Mouse (Mus musculus): ENCODE results near the gene Upf1. TPM values are rescaled to one million over a fixed set of nuclear protein-coding genes. Genes with fewer than 3 reads are reported as not detected.
A peak's percentile ranks its signal among the peaks of the same experiment; 100 is the strongest.

Upf1 gene
- total and polyA plus RNA-seq, 3 experiments = 23.4 to 43.9 (median 42.6) TPM

- Histone ChIP-seq H3K4me1 (ENCODE audit: control insufficient read depth, insufficient read depth, low read length) (no peaks in the 10 kb centered on the region), H3K27ac (no peak overlapping the region), H3K36me3 (ENCODE audit: control insufficient read depth, insufficient read depth, low read length) (no peaks in the 10 kb centered on the region), H3K79me2 (replicated peaks; ENCODE audit: control insufficient read depth, insufficient read depth, low read length) (no peaks in the 10 kb centered on the region), H3K27me3 (ENCODE audit: control insufficient read depth, insufficient read depth, low read length) (no peaks in the 10 kb centered on the region), H3K9ac (ENCODE audit: low read depth, low read length) (no peak overlapping the region), H3K4me3 (no peak overlapping the region)
- WGBS = 25% methylated on average over 45 of the region's 45 CpGs
- DNase-seq = no peak
- intact Hi-C loops (cut with DNase I) = no loop called here
- TF ChIP-seq POLR2A (IDR thresholded peaks at IDR 0.05; ENCODE audit: insufficient read depth, low read depth, low read length) = no peak
- no peak for TF ChIP-seq EP300 (IDR thresholded peaks at IDR 0.05; ENCODE audit: insufficient read depth, low read depth, low read length)
- TF ChIP-seq CTCF (IDR thresholded peaks at IDR 0.05) = no peak
Observed at GRCm38 (mm10) chr8:70329835-70330740, 23.0 kb downstream of the Upf1 start.

GRCm38 (mm10) chr8:70329124-70329834 is 23.8 kb downstream of the Upf1 start, which contains the start of gene Gdf1:
Gdf1 (plus strand) TSS chr8:70329817.
- Histone ChIP-seq H3K4me1 (ENCODE audit: control insufficient read depth, insufficient read depth, low read length) (no peaks in the 10 kb centered on the region), H3K27ac (no peak within 1 kb of the TSS), H3K9ac (ENCODE audit: low read depth, low read length) (no peak within 1 kb of the TSS), H3K79me2 (replicated peaks; ENCODE audit: control insufficient read depth, insufficient read depth, low read length) (no peaks in the 10 kb centered on the region), H3K36me3 (ENCODE audit: control insufficient read depth, insufficient read depth, low read length) (no peaks in the 10 kb centered on the region), H3K4me3 (no peak within 1 kb of the TSS), H3K27me3 (ENCODE audit: control insufficient read depth, insufficient read depth, low read length) (no peaks in the 10 kb centered on the region)
- 34% methylated on average over 14 of the region's 14 CpGs for WGBS
- TF ChIP-seq EP300 (IDR thresholded peaks at IDR 0.05; ENCODE audit: insufficient read depth, low read depth, low read length) (no peak), POLR2A (IDR thresholded peaks at IDR 0.05; ENCODE audit: insufficient read depth, low read depth, low read length) (no peak), CTCF (IDR thresholded peaks at IDR 0.05) (no peak)
- intact Hi-C loops (cut with DNase I) = no loop called here
- DNase-seq = no peak

- H3K36me3 ChIP-seq (ENCODE audit: control insufficient read depth, insufficient read depth, low read length) = no peaks in the 10 kb centered on the region
- H3K79me2 ChIP-seq (replicated peaks; ENCODE audit: control insufficient read depth, insufficient read depth, low read length) = no peaks in the 10 kb centered on the region
- TF ChIP-seq EP300 (IDR thresholded peaks at IDR 0.05; ENCODE audit: insufficient read depth, low read depth, low read length) (no peak), POLR2A (IDR thresholded peaks at IDR 0.05; ENCODE audit: insufficient read depth, low read depth, low read length) (no peak), CTCF (IDR thresholded peaks at IDR 0.05) (no peak)
- intact Hi-C loops (cut with DNase I) = no loop called here
- no peak overlapping the region for H3K4me3 ChIP-seq
- H3K9ac ChIP-seq (ENCODE audit: low read depth, low read length) = no peak overlapping the region
- no peak overlapping the region for H3K27ac ChIP-seq
- DNase-seq = no peak
- no peaks in the 10 kb centered on the region for H3K4me1 ChIP-seq (ENCODE audit: control insufficient read depth, insufficient read depth, low read length)
- 81% methylated on average over 6 of the region's 6 CpGs for WGBS
- no peaks in the 10 kb centered on the region for H3K27me3 ChIP-seq (ENCODE audit: control insufficient read depth, insufficient read depth, low read length)
Observed at GRCm38 (mm10) chr8:70327512-70327911, 25.6 kb downstream of the Upf1 start.

GRCm38 (mm10) chr8:70323716-70324115 is 29.4 kb downstream of the Upf1 start:
- TF ChIP-seq EP300 (IDR thresholded peaks at IDR 0.05; ENCODE audit: insufficient read depth, low read depth, low read length) (no peak), POLR2A (IDR thresholded peaks at IDR 0.05; ENCODE audit: insufficient read depth, low read depth, low read length) (no peak), CTCF (IDR thresholded peaks at IDR 0.05) (0 out of 2 replicates have a peak, but pooled peaks have one; percentile 8)
- H3K79me2 ChIP-seq (replicated peaks; ENCODE audit: control insufficient read depth, insufficient read depth, low read length) = no peaks in the 10 kb centered on the region
- WGBS = 93% methylated on average over 3 of the region's 3 CpGs
- H3K36me3 ChIP-seq (ENCODE audit: control insufficient read depth, insufficient read depth, low read length) = no peaks in the 10 kb centered on the region
- intact Hi-C loops (cut with DNase I) = no loop called here
- no peaks in the 10 kb centered on the region for H3K27me3 ChIP-seq (ENCODE audit: control insufficient read depth, insufficient read depth, low read length)
- H3K9ac ChIP-seq (ENCODE audit: low read depth, low read length) = no peak overlapping the region
- no peak for DNase-seq
- H3K4me1 ChIP-seq (ENCODE audit: control insufficient read depth, insufficient read depth, low read length) = no peaks in the 10 kb centered on the region
- no peak overlapping the region for H3K4me3 ChIP-seq
- no peak overlapping the region for H3K27ac ChIP-seq

- no peaks in the 10 kb centered on the region for H3K4me1 ChIP-seq (ENCODE audit: control insufficient read depth, insufficient read depth, low read length)
- TF ChIP-seq CTCF (IDR thresholded peaks at IDR 0.05) = no peak
- TF ChIP-seq POLR2A (IDR thresholded peaks at IDR 0.05; ENCODE audit: insufficient read depth, low read depth, low read length) = no peak
- TF ChIP-seq EP300 (IDR thresholded peaks at IDR 0.05; ENCODE audit: insufficient read depth, low read depth, low read length) = no peak
- H3K4me3 ChIP-seq = no peak overlapping the region
- H3K27me3 ChIP-seq (ENCODE audit: control insufficient read depth, insufficient read depth, low read length) = no peaks in the 10 kb centered on the region
- no peak overlapping the region for H3K27ac ChIP-seq
- DNase-seq = no peak
- no peaks in the 10 kb centered on the region for H3K79me2 ChIP-seq (replicated peaks; ENCODE audit: control insufficient read depth, insufficient read depth, low read length)
- intact Hi-C loops (cut with DNase I) = no loop called here
- 87% methylated on average over 5 of the region's 5 CpGs for WGBS
- no peak overlapping the region for H3K9ac ChIP-seq (ENCODE audit: low read depth, low read length)
- no peaks in the 10 kb centered on the region for H3K36me3 ChIP-seq (ENCODE audit: control insufficient read depth, insufficient read depth, low read length)
Observed at GRCm38 (mm10) chr8:70317872-70318271, 35.2 kb downstream of the Upf1 start.

Measured in heart, adult 2 months (tissue).